Mouse (Mus musculus): ENCODE measurements around the gene Phf11d.
"Not testable (repeated sequence)": the region's sequence is repeated elsewhere in the genome, so short reads cannot be mapped to it uniquely, and the experiment has no call there.

Gene Phf11d

DNA sequence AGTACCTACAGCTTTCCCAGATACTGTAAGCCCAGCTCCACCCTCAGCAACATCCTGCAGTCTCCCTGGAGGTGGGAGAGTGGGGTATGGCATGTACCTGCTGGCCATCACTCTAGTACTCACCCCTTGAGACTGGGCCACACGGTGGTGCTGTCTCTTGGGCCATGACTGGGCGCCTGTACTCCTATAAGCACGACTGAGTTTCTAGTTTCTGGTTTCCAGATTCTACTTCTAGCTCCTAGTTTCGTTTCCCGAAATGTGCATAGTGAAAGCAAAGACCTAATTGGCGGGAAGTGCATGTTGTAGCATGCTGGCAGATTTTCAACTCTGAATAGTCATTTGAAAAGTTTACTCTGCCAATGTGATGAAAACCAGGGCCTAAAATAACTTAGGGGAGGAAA, at the start of gene Phf11d:
Phf11d (minus strand) TSS at position 227 of the 401 bp plus-strand sequence.
- peak; percentile 11 for DNase-seq (ENCODE audit: low spot score)

DNA sequence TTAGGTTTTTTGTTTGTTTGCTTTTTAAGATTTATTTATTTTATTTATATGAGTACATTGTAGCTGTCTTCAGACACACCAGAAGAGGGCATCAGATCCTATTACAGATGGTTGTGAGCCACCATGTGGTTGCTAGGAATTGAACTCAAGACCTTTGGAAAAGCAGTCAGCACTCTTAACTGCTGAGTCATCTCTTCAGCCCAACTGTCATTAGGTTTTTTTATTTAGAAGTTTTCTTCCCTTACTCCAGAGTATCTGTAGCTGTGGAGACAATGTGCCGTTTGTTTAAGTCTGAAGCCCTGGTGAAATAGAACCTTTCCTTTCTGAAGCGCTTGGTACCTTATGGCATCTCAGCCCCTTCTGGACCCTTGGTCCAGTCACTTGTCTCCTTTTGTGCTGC, 49.7 kb upstream of the Phf11d start:
- DNase-seq (ENCODE audit: low spot score): not testable (repeated sequence)

DNA sequence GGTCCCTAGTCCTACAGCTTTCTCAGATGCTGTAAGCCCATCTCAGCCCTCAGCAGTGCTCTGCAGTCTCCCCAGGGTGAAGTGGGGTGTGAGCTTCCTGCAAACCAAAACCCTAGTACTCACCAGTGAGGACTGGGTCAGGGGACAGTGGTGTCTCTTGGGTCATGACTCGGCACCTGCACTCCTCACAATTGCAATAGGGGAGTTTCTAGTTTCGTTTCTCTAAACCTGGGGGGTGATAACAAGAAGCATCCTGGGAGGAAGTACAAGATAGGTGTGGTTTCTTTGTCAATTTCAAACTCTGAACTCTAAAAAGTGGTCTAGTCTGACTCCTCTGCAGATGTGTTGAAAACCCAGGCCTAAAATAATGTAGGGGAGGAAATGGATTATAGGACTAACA, 31.7 kb upstream of the Phf11d start:
- no peak for DNase-seq (ENCODE audit: low spot score)

DNA sequence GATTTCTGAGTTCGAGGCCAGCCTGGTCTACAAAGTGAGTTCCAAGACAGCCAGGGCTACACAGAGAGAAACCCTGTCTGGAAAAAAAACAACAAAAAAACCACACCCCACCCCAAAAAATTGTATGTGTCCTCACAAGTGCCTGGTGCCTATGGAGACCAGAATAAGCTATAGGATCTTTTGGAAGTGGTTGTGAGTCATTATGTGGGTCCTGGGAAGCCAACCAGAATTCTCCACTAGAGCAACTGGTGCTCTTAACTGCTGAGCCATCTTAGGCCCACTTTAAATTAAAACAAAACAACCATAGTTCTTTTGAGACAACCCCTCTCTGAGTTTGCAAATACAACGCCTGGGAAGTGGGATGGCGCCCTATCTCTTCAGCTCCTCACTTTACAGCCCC, 30.0 kb upstream of the Phf11d start, which contains the start of gene Phf11c:
Phf11c (minus strand) TSS at position 101 of the 400 bp plus-strand sequence.
- no peak for DNase-seq (ENCODE audit: low spot score)

DNA sequence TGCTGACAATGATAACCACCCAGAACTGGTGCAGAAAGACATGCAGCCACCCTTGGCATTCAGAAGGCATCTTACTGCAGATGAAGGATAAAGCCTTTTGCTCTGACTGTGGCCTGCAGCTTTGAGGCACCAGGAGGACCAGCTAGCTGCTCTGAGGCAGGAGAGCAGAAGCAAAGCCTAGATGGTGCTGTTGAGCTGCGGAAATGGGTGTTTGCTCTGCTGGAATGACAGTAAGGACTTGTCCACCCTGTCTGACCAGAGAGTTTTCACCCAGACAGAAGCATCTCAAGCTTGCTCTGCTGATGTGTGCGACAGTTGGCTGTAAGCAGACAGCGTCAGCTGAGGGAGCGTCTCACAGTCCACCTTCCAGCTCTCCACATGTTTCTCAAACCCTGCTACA, 24.9 kb upstream of the Phf11d start:
- peak; percentile 11 for DNase-seq (ENCODE audit: low spot score)

DNA sequence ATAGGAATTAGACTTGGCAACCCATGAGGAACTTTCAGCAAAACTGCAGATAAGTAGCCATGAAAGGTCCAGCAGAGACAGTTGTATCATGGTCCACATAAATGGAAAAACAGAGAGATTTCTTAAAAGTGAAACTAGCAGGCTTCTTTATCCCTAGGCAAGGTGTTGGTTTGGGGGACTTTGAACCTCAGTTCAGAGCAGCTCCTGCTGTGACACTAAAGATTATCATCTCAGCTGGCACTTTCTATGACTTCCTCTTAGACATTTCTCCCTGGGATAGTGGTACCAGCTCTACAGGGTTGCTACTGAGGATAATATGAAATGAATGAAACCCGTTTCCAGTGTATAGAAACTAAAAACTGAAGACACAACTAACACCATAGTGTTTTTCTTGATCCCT, 24.3 kb upstream of the Phf11d start:
- no peak for DNase-seq (ENCODE audit: low spot score)

DNA sequence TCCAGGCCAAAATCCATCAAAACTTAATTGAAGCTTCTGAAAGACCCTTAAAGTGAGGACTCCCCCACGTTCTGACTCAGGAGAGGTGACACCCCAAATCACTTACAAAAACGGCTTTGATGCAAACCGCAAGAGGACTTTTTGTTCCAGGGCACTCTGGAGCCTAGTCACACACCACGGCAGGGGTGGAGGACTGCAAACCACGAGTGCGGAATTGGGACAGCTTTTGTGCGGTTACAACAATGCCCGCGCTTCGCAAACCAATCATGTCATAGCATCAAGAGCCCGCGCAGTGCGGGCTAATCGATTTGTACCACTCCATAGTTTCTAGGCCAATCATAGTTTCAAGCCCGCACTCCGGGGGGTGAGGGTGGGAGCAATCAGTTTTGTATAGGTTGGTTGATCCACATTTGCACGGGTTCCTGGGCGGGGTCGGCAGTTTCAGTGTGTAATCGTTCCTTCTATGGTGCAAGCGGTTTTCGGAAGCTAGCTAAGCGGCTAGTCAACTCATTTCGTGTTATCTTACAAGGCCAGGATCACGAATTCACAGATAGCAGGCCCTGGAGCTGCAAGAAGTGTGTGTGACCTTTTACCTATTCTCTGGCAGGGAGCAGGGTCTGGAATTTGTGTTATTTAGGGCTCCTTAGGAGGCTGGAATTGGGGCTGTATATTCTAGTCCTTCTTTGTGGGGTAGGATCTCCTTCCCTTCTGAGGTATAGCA, 5.2 kb upstream of the Phf11d start:
- DNase-seq (ENCODE audit: low spot score): no peak

DNA sequence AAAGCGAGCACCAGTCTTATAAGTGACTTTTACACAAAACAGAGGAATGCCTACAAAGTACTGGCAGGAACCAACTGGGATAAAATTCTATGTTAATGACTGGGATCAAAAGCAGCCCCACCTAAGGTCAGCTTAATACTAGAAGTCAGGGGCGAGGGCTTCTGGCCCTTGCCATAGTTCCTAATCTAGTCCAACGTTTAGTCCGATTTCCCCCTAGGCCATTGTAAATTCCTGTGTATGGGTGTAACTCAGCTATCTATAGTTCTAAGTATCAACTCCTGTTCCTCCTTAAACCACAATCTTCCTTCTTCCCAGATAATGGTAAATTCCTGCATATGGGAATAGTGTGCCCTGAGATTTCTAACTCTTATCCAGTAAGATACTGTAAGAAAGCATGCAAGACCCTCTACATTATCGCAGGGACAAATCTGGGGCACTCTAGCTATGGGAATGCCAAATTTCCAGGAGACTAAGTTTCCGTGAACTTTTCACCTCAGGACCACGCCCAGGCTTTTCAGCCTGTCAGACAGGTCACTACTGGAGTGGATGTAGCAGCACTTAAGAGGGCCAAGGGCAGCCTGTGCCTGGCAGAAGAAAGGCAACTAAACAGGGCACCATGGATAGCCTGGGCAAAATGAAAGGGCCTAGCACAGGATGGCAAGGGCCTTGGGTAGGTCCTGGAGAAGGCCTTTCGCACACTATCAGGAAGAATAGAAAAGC, 1.3 kb upstream of the Phf11d start:
- DNase-seq (ENCODE audit: low spot score): no peak

DNA sequence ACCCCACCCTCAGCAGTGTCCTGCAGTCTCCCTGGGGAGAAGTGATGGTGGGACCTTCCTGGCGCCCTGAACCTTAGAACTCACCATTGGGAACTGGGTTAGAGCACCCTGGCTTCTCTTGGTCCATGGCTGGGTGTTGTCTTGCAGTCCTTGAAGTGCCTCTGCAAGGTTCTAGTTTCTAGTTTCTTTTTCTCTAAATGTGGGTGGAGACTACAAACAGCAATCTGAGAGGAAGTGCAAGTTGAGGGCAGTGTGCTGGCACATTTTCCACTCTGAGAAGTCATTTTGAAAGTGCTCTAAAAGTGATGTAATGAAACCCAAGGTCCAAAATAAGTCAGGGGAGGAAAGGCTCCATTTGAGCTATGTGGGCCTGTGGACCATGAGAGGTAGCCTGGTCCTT, 24.1 kb downstream of the Phf11d start, which contains the start of gene Phf11b:
Phf11b (minus strand) TSS at position 163 of the 400 bp plus-strand sequence.
- not testable (repeated sequence) for DNase-seq (ENCODE audit: low spot score)

DNA sequence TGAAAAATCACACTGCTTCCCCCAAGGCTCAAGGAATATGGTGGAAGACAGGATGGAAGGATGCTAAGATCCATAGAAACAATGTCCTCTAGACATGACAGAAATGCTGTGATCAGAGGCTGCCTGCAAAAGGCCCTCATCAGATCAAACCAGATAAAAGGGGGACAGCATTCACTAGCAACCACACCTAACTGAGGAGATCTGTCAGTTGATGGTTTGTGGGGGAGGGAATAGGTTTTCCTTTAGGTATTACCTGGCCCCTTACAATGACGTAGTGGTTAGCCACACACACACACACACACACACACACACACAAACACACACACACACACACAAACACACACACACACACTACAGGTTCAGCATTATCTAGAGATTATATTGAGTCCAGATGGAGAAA, 25.7 kb downstream of the Phf11d start:
- no peak for DNase-seq (ENCODE audit: low spot score)

DNA sequence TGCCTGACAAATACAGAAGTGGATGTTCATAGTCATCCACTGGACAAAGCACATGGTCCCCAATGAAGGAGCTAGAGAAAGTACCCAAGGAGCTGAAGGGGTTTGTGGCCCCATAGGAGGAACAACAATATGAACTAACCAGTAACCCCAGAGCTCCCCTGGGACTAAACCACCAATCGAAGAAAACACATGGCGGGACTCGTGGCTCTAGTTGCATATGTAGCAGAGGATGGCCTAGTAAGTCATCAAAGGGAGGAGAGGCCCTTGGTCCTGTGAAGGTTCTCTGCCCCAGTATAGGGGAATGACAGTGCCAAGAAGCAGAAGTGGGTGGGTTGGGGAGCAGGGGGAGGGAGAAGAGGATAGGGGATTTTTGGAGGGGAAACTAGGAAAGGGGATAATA, 29.2 kb downstream of the Phf11d start:
- not testable (repeated sequence) for DNase-seq (ENCODE audit: low spot score)

DNA sequence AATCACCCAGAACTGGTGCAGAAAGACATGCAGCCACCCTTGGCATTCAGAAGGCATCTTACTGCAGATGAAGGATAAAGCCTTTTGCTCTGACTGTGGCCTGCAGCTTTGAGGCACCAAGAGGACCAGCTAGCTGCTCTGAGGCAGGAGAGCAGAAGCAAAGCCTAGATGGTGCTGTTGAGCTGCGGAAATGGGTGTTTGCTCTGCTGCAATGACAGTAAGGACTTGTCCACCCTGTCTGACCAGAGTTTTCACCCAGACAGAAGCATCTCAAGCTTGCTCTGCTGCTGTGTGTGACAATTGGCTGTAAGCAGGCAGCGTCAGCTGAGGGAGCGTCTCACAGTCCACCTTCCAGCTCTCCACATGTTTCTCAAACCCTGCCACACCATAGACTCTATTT, 34.8 kb downstream of the Phf11d start:
- peak; percentile 10 for DNase-seq (ENCODE audit: low spot score)

DNA sequence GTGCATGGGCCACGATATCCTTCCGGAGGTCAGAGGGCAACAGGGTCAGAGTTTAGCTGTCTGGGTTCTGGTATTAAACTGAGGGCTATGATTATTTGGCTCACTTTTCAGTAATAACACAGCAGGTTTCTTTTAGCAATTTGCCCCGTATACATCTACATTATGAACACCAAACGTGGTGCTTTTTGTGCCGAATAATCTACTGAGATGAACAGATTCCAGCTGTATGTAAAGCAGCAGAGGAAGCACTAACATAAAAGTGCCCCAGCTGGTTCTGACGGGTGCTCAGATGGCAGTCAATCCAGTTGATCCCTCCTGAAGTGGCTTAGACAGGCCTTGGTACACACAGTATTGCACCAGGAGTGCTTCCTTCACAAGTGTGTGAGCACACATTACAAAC, 45.3 kb downstream of the Phf11d start:
- DNase-seq (ENCODE audit: low spot score): not testable (repeated sequence)

DNA sequence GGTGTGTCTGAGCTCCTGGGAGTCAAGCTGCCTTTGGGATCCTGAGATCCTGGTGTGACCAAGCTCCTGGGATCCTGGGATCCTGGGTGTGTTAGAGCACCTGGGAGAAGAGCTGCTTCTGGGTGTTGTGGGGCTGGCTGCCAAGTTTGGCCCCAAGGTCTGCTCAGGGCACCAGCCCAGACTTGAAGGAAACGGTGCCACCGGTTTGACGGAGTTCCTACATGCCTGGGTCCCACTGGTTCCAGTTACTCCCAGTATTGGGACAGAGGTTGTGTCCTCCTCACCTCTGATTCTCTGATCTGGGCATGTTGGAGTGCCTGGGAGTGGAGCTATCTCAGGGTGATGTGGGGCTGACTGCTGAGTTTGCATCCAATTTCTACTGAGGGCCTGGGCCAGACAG, 46.2 kb downstream of the Phf11d start:
- not testable (repeated sequence) for DNase-seq (ENCODE audit: low spot score)
